Mouse (Mus musculus): ENCODE measurements at regions not wholly inside any gene's neighbourhood (a gene's known extent, or its start where the extent isn't known, plus 50 kb on each side); places are given as distances from the start of the nearest gene placed in this dataset.
A peak's percentile ranks its signal among the peaks of the same experiment; 100 is the strongest.

- WGBS, result 90% methylated on average over 4 of the region's 4 CpGs
- no peak for DNase-seq
Observed at GRCm38 (mm10) chr10:111077632-111078031, 67.7 kb upstream of the Zdhhc17 start.

GRCm38 (mm10) chr10:111073851-111074430, 64.0 kb upstream of the Zdhhc17 start:
- WGBS, result 69% methylated on average over 5 of the region's 5 CpGs
- H3K9ac ChIP-seq, result no peak overlapping the region
- H3K36me3 ChIP-seq (ENCODE audit: insufficient read depth), result no peaks in the 10 kb centered on the region

More at GRCm38 (mm10) chr10:111077632-111078031, 67.7 kb upstream of the Zdhhc17 start:
- ATAC-seq, result no peak
- Histone ChIP-seq H3K9me3 (ENCODE audit: low read length) (no peaks in the 10 kb centered on the region), H3K9ac (no peak overlapping the region), H3K27ac (ENCODE audit: low read depth, low read length) (no peak overlapping the region), H3K27me3 (ENCODE audit: insufficient read depth, low read length) (no peaks in the 10 kb centered on the region), H3K4me2 (ENCODE audit: low read depth) (no peak overlapping the region), H3K36me3 (ENCODE audit: insufficient read depth) (no peaks in the 10 kb centered on the region), H3K4me3 (ENCODE audit: low read depth, low read length) (no peak overlapping the region), H3K4me1 (ENCODE audit: insufficient read depth) (peaks cover 4% of the 10 kb centered on the region; the same call in 1 of the 2 replicates)
- TF ChIP-seq CTCF (IDR thresholded peaks at IDR 0.05; ENCODE audit: low read depth), result no peak

DNA sequence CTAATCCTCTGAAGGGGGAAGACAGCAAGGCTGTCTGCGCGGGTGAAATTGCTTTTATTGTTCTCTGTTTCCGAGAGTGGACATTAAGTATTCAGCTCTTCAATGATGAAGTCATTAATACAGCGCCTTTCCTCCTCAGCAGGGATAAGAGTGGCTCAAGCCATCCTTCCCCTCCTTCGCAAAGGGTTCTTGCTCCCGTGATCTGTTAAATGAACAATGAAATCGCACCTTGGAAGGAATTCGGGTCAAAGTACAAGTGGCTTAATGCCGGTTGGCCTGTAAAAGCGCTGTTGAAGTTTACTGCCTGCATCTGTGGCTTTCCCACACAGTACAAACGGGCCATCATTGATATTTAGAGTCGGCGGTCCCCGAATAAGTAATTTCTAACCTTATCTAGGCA, 63.3 kb upstream of the Zdhhc17 start:
- no peak overlapping the region for H3K9ac ChIP-seq
- TF ChIP-seq CTCF (IDR thresholded peaks at IDR 0.05; ENCODE audit: low read depth), result no peak
- no peaks in the 10 kb centered on the region for H3K27me3 ChIP-seq (ENCODE audit: insufficient read depth, low read length)
- H3K4me3 ChIP-seq (ENCODE audit: low read depth, low read length), result no peak overlapping the region
- H3K9me3 ChIP-seq (ENCODE audit: low read length), result no peaks in the 10 kb centered on the region
- DNase-seq, result no peak
- peaks cover 4% of the 10 kb centered on the region; the same call in 1 of the 2 replicates for H3K4me1 ChIP-seq (ENCODE audit: insufficient read depth)
- H3K4me2 ChIP-seq (ENCODE audit: low read depth), result no peak overlapping the region
- H3K27ac ChIP-seq (ENCODE audit: low read depth, low read length), result no peak overlapping the region
- ATAC-seq, result no peak
- 21% methylated on average over 14 of the region's 14 CpGs for WGBS
- no peaks in the 10 kb centered on the region for H3K36me3 ChIP-seq (ENCODE audit: insufficient read depth)

More at GRCm38 (mm10) chr10:111073851-111074430, 64.0 kb upstream of the Zdhhc17 start:
- ATAC-seq (no peak), DNase-seq (no peak)
- no peak for TF ChIP-seq CTCF (IDR thresholded peaks at IDR 0.05; ENCODE audit: low read depth)
- Histone ChIP-seq H3K27me3 (ENCODE audit: insufficient read depth, low read length) (no peaks in the 10 kb centered on the region), H3K27ac (ENCODE audit: low read depth, low read length) (no peak overlapping the region), H3K4me3 (ENCODE audit: low read depth, low read length) (no peak overlapping the region), H3K4me1 (ENCODE audit: insufficient read depth) (peaks cover 4% of the 10 kb centered on the region; the same call in 1 of the 2 replicates), H3K4me2 (ENCODE audit: low read depth) (no peak overlapping the region), H3K9me3 (ENCODE audit: low read length) (no peaks in the 10 kb centered on the region)

- no peaks in the 10 kb centered on the region for H3K9me3 ChIP-seq (ENCODE audit: low read length)
- H3K27me3 ChIP-seq (ENCODE audit: insufficient read depth, low read length), result no peaks in the 10 kb centered on the region
- TF ChIP-seq CTCF (IDR thresholded peaks at IDR 0.05; ENCODE audit: low read depth), result no peak
- ATAC-seq (no peak), DNase-seq (no peak)
- peaks cover 4% of the 10 kb centered on the region; the same call in 1 of the 2 replicates for H3K4me1 ChIP-seq (ENCODE audit: insufficient read depth)
- H3K36me3 ChIP-seq (ENCODE audit: insufficient read depth), result no peaks in the 10 kb centered on the region
- no peak overlapping the region for H3K4me3 ChIP-seq (ENCODE audit: low read depth, low read length)
- no peak overlapping the region for H3K4me2 ChIP-seq (ENCODE audit: low read depth)
- H3K27ac ChIP-seq (ENCODE audit: low read depth, low read length), result no peak overlapping the region
- WGBS, result 41% methylated on average over 2 of the region's 2 CpGs
- no peak overlapping the region for H3K9ac ChIP-seq
Observed at GRCm38 (mm10) chr10:111072554-111072909, 62.6 kb upstream of the Zdhhc17 start.

- no peak for TF ChIP-seq CTCF (IDR thresholded peaks at IDR 0.05; ENCODE audit: low read depth)
- ATAC-seq (peak; percentile 60), DNase-seq (no peak)
- H3K9ac ChIP-seq, result no peak overlapping the region
- H3K9me3 ChIP-seq (ENCODE audit: low read length), result no peaks in the 10 kb centered on the region
- no peaks in the 10 kb centered on the region for H3K36me3 ChIP-seq (ENCODE audit: insufficient read depth)
- 8% methylated on average over 8 of the region's 11 CpGs for WGBS
- H3K4me1 ChIP-seq (ENCODE audit: insufficient read depth), result peaks cover 4% of the 10 kb centered on the region; the same call in 1 of the 2 replicates
- H3K27ac ChIP-seq (ENCODE audit: low read depth, low read length), result no peak overlapping the region
- H3K4me2 ChIP-seq (ENCODE audit: low read depth), result no peak overlapping the region
- H3K4me3 ChIP-seq (ENCODE audit: low read depth, low read length), result no peak overlapping the region
- no peaks in the 10 kb centered on the region for H3K27me3 ChIP-seq (ENCODE audit: insufficient read depth, low read length)
Observed at GRCm38 (mm10) chr10:111071805-111072553, 62.0 kb upstream of the Zdhhc17 start.

- no peaks in the 10 kb centered on the region for H3K9me3 ChIP-seq (ENCODE audit: low read length)
- no peaks in the 10 kb centered on the region for H3K36me3 ChIP-seq (ENCODE audit: insufficient read depth)
- H3K4me2 ChIP-seq (ENCODE audit: low read depth), result no peak overlapping the region
- 86% methylated on average over 11 of the region's 11 CpGs for WGBS
- no peaks in the 10 kb centered on the region for H3K27me3 ChIP-seq (ENCODE audit: insufficient read depth, low read length)
- H3K9ac ChIP-seq, result no peak overlapping the region
- H3K27ac ChIP-seq (ENCODE audit: low read depth, low read length), result no peak overlapping the region
- no peak for ATAC-seq
- H3K4me3 ChIP-seq (ENCODE audit: low read depth, low read length), result no peak overlapping the region
- no peak for TF ChIP-seq CTCF (IDR thresholded peaks at IDR 0.05; ENCODE audit: low read depth)
- no peak for DNase-seq
- no peaks in the 10 kb centered on the region for H3K4me1 ChIP-seq (ENCODE audit: insufficient read depth)
Observed at GRCm38 (mm10) chr10:111066146-111066545, 56.2 kb upstream of the Zdhhc17 start.

DNA sequence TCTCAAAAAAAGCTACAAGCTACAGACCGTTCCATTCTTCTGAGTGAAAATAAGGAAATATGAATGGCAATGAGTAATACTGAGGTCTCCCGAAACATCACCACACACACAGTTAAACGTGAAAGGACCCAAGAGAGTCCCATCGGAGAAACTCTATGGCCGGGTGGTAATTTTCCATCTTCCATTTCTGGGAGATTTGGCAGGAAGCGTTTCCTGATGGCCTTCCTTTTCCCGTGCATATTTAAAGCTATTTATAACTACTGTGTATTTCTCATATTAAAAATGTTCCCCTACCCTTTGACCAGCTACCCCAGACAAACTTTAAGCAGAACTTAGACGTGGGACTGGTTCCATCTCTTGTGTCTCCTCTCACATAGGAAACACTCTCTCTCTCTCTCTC, 50.7 kb upstream of the Zdhhc17 start:
- no peak overlapping the region for H3K9ac ChIP-seq
- no peaks in the 10 kb centered on the region for H3K4me1 ChIP-seq (ENCODE audit: insufficient read depth)
- H3K4me3 ChIP-seq (ENCODE audit: low read depth, low read length), result no peak overlapping the region
- no peak overlapping the region for H3K27ac ChIP-seq (ENCODE audit: low read depth, low read length)
- DNase-seq, result no peak
- 89% methylated on average over 8 of the region's 8 CpGs for WGBS
- H3K27me3 ChIP-seq (ENCODE audit: insufficient read depth, low read length), result no peaks in the 10 kb centered on the region
- TF ChIP-seq CTCF (IDR thresholded peaks at IDR 0.05; ENCODE audit: low read depth), result no peak
- no peaks in the 10 kb centered on the region for H3K9me3 ChIP-seq (ENCODE audit: low read length)
- no peaks in the 10 kb centered on the region for H3K36me3 ChIP-seq (ENCODE audit: insufficient read depth)
- ATAC-seq, result no peak
- no peak overlapping the region for H3K4me2 ChIP-seq (ENCODE audit: low read depth)

Measured in forebrain, postnatal 0 days (tissue).